Mouse (Mus musculus): Measurements from ENCODE around the gene Dner. TPM values are rescaled to one million over a fixed set of nuclear protein-coding genes. Genes with fewer than 3 reads are reported as not detected.

Gene Dner
- polyA plus RNA-seq, 1 experiment: not detected

- H3K4me3 ChIP-seq (replicated peaks): no peak overlapping the region
- TF ChIP-seq TAL1 (IDR thresholded peaks at IDR 0.05; ENCODE audit: low read length): no peak
- no peak for TF ChIP-seq GATA1 (IDR thresholded peaks at IDR 0.05; ENCODE audit: low read length)
- no peaks in the 10 kb centered on the region for H3K36me3 ChIP-seq (ENCODE audit: control insufficient read depth)
- H3K9me3 ChIP-seq (ENCODE audit: control insufficient read depth, low read length): peaks cover 2% of the 10 kb centered on the region; the same call in 1 of the 2 replicates
- no peaks in the 10 kb centered on the region for H3K27me3 ChIP-seq (ENCODE audit: control insufficient read depth)
- no peaks in the 10 kb centered on the region for H3K4me1 ChIP-seq (ENCODE audit: control insufficient read depth)
Measured at GRCm38 (mm10) chr1:84395928-84396327, 300.1 kb downstream of the Dner start.

GRCm38 (mm10) chr1:84390961-84391360, 305.1 kb downstream of the Dner start:
- no peaks in the 10 kb centered on the region for H3K36me3 ChIP-seq (ENCODE audit: control insufficient read depth)
- H3K27me3 ChIP-seq (ENCODE audit: control insufficient read depth): no peaks in the 10 kb centered on the region
- H3K4me3 ChIP-seq (replicated peaks): no peak overlapping the region
- peaks cover 8% of the 10 kb centered on the region; the same call in 1 of the 2 replicates for H3K9me3 ChIP-seq (ENCODE audit: control insufficient read depth, low read length)
- H3K4me1 ChIP-seq (ENCODE audit: control insufficient read depth): no peaks in the 10 kb centered on the region
- TF ChIP-seq GATA1 (IDR thresholded peaks at IDR 0.05; ENCODE audit: low read length): no peak
- no peak for TF ChIP-seq TAL1 (IDR thresholded peaks at IDR 0.05; ENCODE audit: low read length)

GRCm38 (mm10) chr1:84387616-84388015, 308.4 kb downstream of the Dner start:
- TF ChIP-seq GATA1 (IDR thresholded peaks at IDR 0.05; ENCODE audit: low read length) (no peak), TAL1 (IDR thresholded peaks at IDR 0.05; ENCODE audit: low read length) (no peak)
- Histone ChIP-seq H3K9me3 (ENCODE audit: control insufficient read depth, low read length) (peaks cover 19% of the 10 kb centered on the region), H3K27me3 (ENCODE audit: control insufficient read depth) (no peaks in the 10 kb centered on the region), H3K4me1 (ENCODE audit: control insufficient read depth) (no peaks in the 10 kb centered on the region), H3K36me3 (ENCODE audit: control insufficient read depth) (no peaks in the 10 kb centered on the region), H3K4me3 (replicated peaks) (no peak overlapping the region)

- Histone ChIP-seq H3K27me3 (ENCODE audit: control insufficient read depth) (no peaks in the 10 kb centered on the region), H3K36me3 (ENCODE audit: control insufficient read depth) (no peaks in the 10 kb centered on the region), H3K4me1 (ENCODE audit: control insufficient read depth) (no peaks in the 10 kb centered on the region), H3K9me3 (ENCODE audit: control insufficient read depth, low read length) (peaks cover 19% of the 10 kb centered on the region), H3K4me3 (replicated peaks) (no peak overlapping the region)
- TF ChIP-seq TAL1 (IDR thresholded peaks at IDR 0.05; ENCODE audit: low read length): no peak
- TF ChIP-seq GATA1 (IDR thresholded peaks at IDR 0.05; ENCODE audit: low read length): no peak
Measured at GRCm38 (mm10) chr1:84386481-84387146, 309.4 kb downstream of the Dner start.

GRCm38 (mm10) chr1:84382709-84383108, 313.3 kb downstream of the Dner start:
- Histone ChIP-seq H3K4me3 (replicated peaks) (no peak overlapping the region), H3K27me3 (ENCODE audit: control insufficient read depth) (no peaks in the 10 kb centered on the region), H3K9me3 (ENCODE audit: control insufficient read depth, low read length) (peaks cover 23% of the 10 kb centered on the region), H3K36me3 (ENCODE audit: control insufficient read depth) (no peaks in the 10 kb centered on the region), H3K4me1 (ENCODE audit: control insufficient read depth) (no peaks in the 10 kb centered on the region)
- TF ChIP-seq TAL1 (IDR thresholded peaks at IDR 0.05; ENCODE audit: low read length) (no peak), GATA1 (IDR thresholded peaks at IDR 0.05; ENCODE audit: low read length) (no peak)

- H3K4me1 ChIP-seq (ENCODE audit: control insufficient read depth): no peaks in the 10 kb centered on the region
- no peaks in the 10 kb centered on the region for H3K36me3 ChIP-seq (ENCODE audit: control insufficient read depth)
- no peak overlapping the region for H3K4me3 ChIP-seq (replicated peaks)
- TF ChIP-seq GATA1 (IDR thresholded peaks at IDR 0.05; ENCODE audit: low read length): no peak
- no peak for TF ChIP-seq TAL1 (IDR thresholded peaks at IDR 0.05; ENCODE audit: low read length)
- peaks cover 23% of the 10 kb centered on the region for H3K9me3 ChIP-seq (ENCODE audit: control insufficient read depth, low read length)
- H3K27me3 ChIP-seq (ENCODE audit: control insufficient read depth): no peaks in the 10 kb centered on the region
Measured at GRCm38 (mm10) chr1:84382064-84382463, 314.0 kb downstream of the Dner start.

GRCm38 (mm10) chr1:84380895-84381294, 315.1 kb downstream of the Dner start:
- H3K4me1 ChIP-seq (ENCODE audit: control insufficient read depth): no peaks in the 10 kb centered on the region
- no peaks in the 10 kb centered on the region for H3K36me3 ChIP-seq (ENCODE audit: control insufficient read depth)
- peaks cover 23% of the 10 kb centered on the region for H3K9me3 ChIP-seq (ENCODE audit: control insufficient read depth, low read length)
- TF ChIP-seq TAL1 (IDR thresholded peaks at IDR 0.05; ENCODE audit: low read length) (no peak), GATA1 (IDR thresholded peaks at IDR 0.05; ENCODE audit: low read length) (no peak)
- no peaks in the 10 kb centered on the region for H3K27me3 ChIP-seq (ENCODE audit: control insufficient read depth)
- no peak overlapping the region for H3K4me3 ChIP-seq (replicated peaks)

- Histone ChIP-seq H3K9me3 (ENCODE audit: control insufficient read depth, low read length) (no peaks in the 10 kb centered on the region; the same call in 1 of the 2 replicates), H3K4me3 (replicated peaks) (no peak overlapping the region), H3K4me1 (ENCODE audit: control insufficient read depth) (no peaks in the 10 kb centered on the region), H3K36me3 (ENCODE audit: control insufficient read depth) (no peaks in the 10 kb centered on the region), H3K27me3 (ENCODE audit: control insufficient read depth) (no peaks in the 10 kb centered on the region)
- TF ChIP-seq TAL1 (IDR thresholded peaks at IDR 0.05; ENCODE audit: low read length) (no peak), GATA1 (IDR thresholded peaks at IDR 0.05; ENCODE audit: low read length) (no peak)
Measured at GRCm38 (mm10) chr1:84367733-84368132, 328.3 kb downstream of the Dner start.

GRCm38 (mm10) chr1:84366553-84366952, 329.5 kb downstream of the Dner start:
- Histone ChIP-seq H3K27me3 (ENCODE audit: control insufficient read depth) (no peaks in the 10 kb centered on the region), H3K9me3 (ENCODE audit: control insufficient read depth, low read length) (no peaks in the 10 kb centered on the region; the same call in 1 of the 2 replicates), H3K4me1 (ENCODE audit: control insufficient read depth) (no peaks in the 10 kb centered on the region), H3K4me3 (replicated peaks) (no peak overlapping the region), H3K36me3 (ENCODE audit: control insufficient read depth) (no peaks in the 10 kb centered on the region)
- TF ChIP-seq TAL1 (IDR thresholded peaks at IDR 0.05; ENCODE audit: low read length): no peak
- no peak for TF ChIP-seq GATA1 (IDR thresholded peaks at IDR 0.05; ENCODE audit: low read length)

Data from erythroblast, embryonic 14.5 days (primary cell).